Mouse (Mus musculus) midbrain, embryonic 10.5 days (tissue): Measurements from ENCODE around the gene Cpsf4l. TPM values are rescaled to one million over a fixed set of nuclear protein-coding genes. Genes with fewer than 3 reads are reported as not detected.
A peak's percentile ranks its signal among the peaks of the same experiment; 100 is the strongest.

Source experiments
- DNase-seq: peaks from one replicate; pipeline ENCODE4 v3.0.0-alpha.2; 2017; ENCODE audit warnings: low spot score
- H3K27ac ChIP-seq: fragments of 300-500 bp; sonication (generic); replicated peaks from 2 replicates; pipeline ENCODE4 v1.5.1; 2016; ENCODE audit warnings: mild to moderate bottlenecking
- H3K27me3 ChIP-seq: fragments of 300-500 bp; sonication (generic); 2 replicates; pipeline ENCODE4 v1.6.1; 2016; ENCODE audit warnings: low read depth, mild to moderate bottlenecking; ENCODE audit not compliant: poor library complexity, severe bottlenecking
- H3K36me3 ChIP-seq: fragments of 300-500 bp; sonication (generic); 2 replicates; pipeline ENCODE4 v1.6.1; 2016; ENCODE audit warnings: mild to moderate bottlenecking, moderate library complexity
- H3K4me1 ChIP-seq: fragments of 300-500 bp; sonication (generic); 2 replicates; pipeline ENCODE4 v1.6.1; 2016
- H3K4me3 ChIP-seq: fragments of 300-500 bp; sonication (generic); 2 replicates; pipeline ENCODE4 v1.5.1; 2016; ENCODE audit warnings: mild to moderate bottlenecking, moderate library complexity
- H3K9me3 ChIP-seq: fragments of 300-500 bp; sonication (generic); replicated peaks from 2 replicates; pipeline ENCODE4 v1.6.1; 2016; ENCODE audit warnings: mild to moderate bottlenecking
- WGBS: fragments of 180-500 bp; shearing (Covaris S2); methylation state at CpG from one replicate; pipeline ENCODE4 v1.1.7; 2016; 5-methylcytosine and 5-hydroxymethylcytosine counted together
- polyA plus RNA-seq: library from polyadenylated mRNA; unstranded; fragments of >200 nt; fragmentation: Nextera tagmentation; extraction: Ambion mirVana; gene quantifications from 2 replicates; pipeline ENCODE4 v1.2.1, GENCODE M21; 2016

Cpsf4l gene
- polyA plus RNA-seq: 0.37 and 0.51 TPM in 2 replicates

GRCm38 (mm10) chr11:113709731-113710256 is at the start of gene Cpsf4l:
TSS of gene Cpsf4l (minus strand) at chr11:113710017.
- Histone ChIP-seq H3K36me3 (peaks cover 12% of the 10 kb centered on the region), H3K4me1 (peaks cover 37% of the 10 kb centered on the region), H3K4me3 (peak within 1 kb of the TSS; percentile 32), H3K9me3 (0 out of 2 replicates have a peak, but pooled peaks cover 5% of the 10 kb centered on the region), H3K27ac (peak within 1 kb of the TSS; percentile 86), H3K27me3 (peaks cover 24% of the 10 kb centered on the region)
- DNase-seq: peak; percentile 65
- WGBS: 3% methylated on average over 11 of the region's 11 CpGs

- peaks cover 26% of the 10 kb centered on the region for H3K4me1 ChIP-seq
- 94% methylated on average over 5 of the region's 5 CpGs for WGBS
- DNase-seq: no peak
- no peaks in the 10 kb centered on the region for H3K36me3 ChIP-seq
- H3K9me3 ChIP-seq: no peaks in the 10 kb centered on the region
- H3K4me3 ChIP-seq: no peak overlapping the region
- H3K27me3 ChIP-seq: peaks cover 10% of the 10 kb centered on the region; the same call in 1 of the 2 replicates
- H3K27ac ChIP-seq: no peak overlapping the region
These were observed 49.0 kb upstream of the Cpsf4l start for GRCm38 (mm10) chr11:113758851-113759250.

- Histone ChIP-seq H3K4me3 (no peak overlapping the region), H3K27me3 (peaks cover 12% of the 10 kb centered on the region; the same call in 1 of the 2 replicates), H3K4me1 (peaks cover 29% of the 10 kb centered on the region), H3K27ac (no peak overlapping the region), H3K9me3 (no peaks in the 10 kb centered on the region), H3K36me3 (no peaks in the 10 kb centered on the region)
- no peak for DNase-seq
- WGBS: 94% methylated on average over 12 of the region's 12 CpGs
These were observed 46.8 kb upstream of the Cpsf4l start for GRCm38 (mm10) chr11:113756578-113756977.

GRCm38 (mm10) chr11:113755878-113756277 is 46.1 kb upstream of the Cpsf4l start:
- DNase-seq: no peak
- Histone ChIP-seq H3K9me3 (no peaks in the 10 kb centered on the region), H3K4me1 (peaks cover 36% of the 10 kb centered on the region), H3K36me3 (no peaks in the 10 kb centered on the region), H3K4me3 (no peak overlapping the region), H3K27ac (no peak overlapping the region), H3K27me3 (peaks cover 12% of the 10 kb centered on the region; the same call in 1 of the 2 replicates)
- WGBS: 93% methylated on average over 14 of the region's 14 CpGs

- H3K4me3 ChIP-seq: no peak overlapping the region
- peak overlapping the region; percentile 5; the same call in 1 of the 2 replicates for H3K27ac ChIP-seq
- H3K36me3 ChIP-seq: no peaks in the 10 kb centered on the region
- H3K9me3 ChIP-seq: no peaks in the 10 kb centered on the region
- peaks cover 47% of the 10 kb centered on the region for H3K4me1 ChIP-seq
- H3K27me3 ChIP-seq: peaks cover 12% of the 10 kb centered on the region; the same call in 1 of the 2 replicates
- DNase-seq: no peak
- 32% methylated on average over 9 of the region's 9 CpGs for WGBS
These were observed 45.0 kb upstream of the Cpsf4l start for GRCm38 (mm10) chr11:113754845-113755244.

- peaks cover 66% of the 10 kb centered on the region for H3K4me1 ChIP-seq
These were observed 43.0 kb upstream of the Cpsf4l start for GRCm38 (mm10) chr11:113752685-113753430.

GRCm38 (mm10) chr11:113752158-113752661 is 42.4 kb upstream of the Cpsf4l start:
- no peak for DNase-seq
- peak overlapping the region; percentile 90 for H3K4me3 ChIP-seq
- peaks cover 18% of the 10 kb centered on the region for H3K36me3 ChIP-seq
- H3K27ac ChIP-seq: peak overlapping the region; percentile 92
- WGBS: 35% methylated on average over 15 of the region's 15 CpGs
- no peaks in the 10 kb centered on the region for H3K9me3 ChIP-seq
- H3K4me1 ChIP-seq: peaks cover 73% of the 10 kb centered on the region
- peaks cover 12% of the 10 kb centered on the region; the same call in 1 of the 2 replicates for H3K27me3 ChIP-seq

More at GRCm38 (mm10) chr11:113752685-113753430, 43.0 kb upstream of the Cpsf4l start:
- Histone ChIP-seq H3K4me3 (peak overlapping the region; percentile 90; the same call in 1 of the 2 replicates), H3K27me3 (peaks cover 12% of the 10 kb centered on the region; the same call in 1 of the 2 replicates), H3K27ac (peak overlapping the region; percentile 92), H3K36me3 (peaks cover 12% of the 10 kb centered on the region), H3K9me3 (no peaks in the 10 kb centered on the region)
- DNase-seq: no peak
- 93% methylated on average over 10 of the region's 10 CpGs for WGBS

GRCm38 (mm10) chr11:113751484-113752084 is 41.8 kb upstream of the Cpsf4l start, which contains the start of gene Cdc42ep4:
TSS of gene Cdc42ep4 (minus strand) at chr11:113751881.
- H3K36me3 ChIP-seq: peaks cover 23% of the 10 kb centered on the region
- peaks cover 77% of the 10 kb centered on the region for H3K4me1 ChIP-seq
- peak; percentile 95 for DNase-seq
- under 1% methylated on average over 44 of the region's 44 CpGs for WGBS
- peak within 1 kb of the TSS; percentile 92 for H3K27ac ChIP-seq
- peaks cover 12% of the 10 kb centered on the region; the same call in 1 of the 2 replicates for H3K27me3 ChIP-seq
- H3K4me3 ChIP-seq: peak within 1 kb of the TSS; percentile 90
- no peaks in the 10 kb centered on the region for H3K9me3 ChIP-seq

- H3K36me3 ChIP-seq: peaks cover 30% of the 10 kb centered on the region
- H3K27ac ChIP-seq: peak overlapping the region; percentile 92
- WGBS: under 1% methylated on average over 67 of the region's 67 CpGs
- DNase-seq: peak; percentile 80
- H3K4me3 ChIP-seq: peak overlapping the region; percentile 90
- peaks cover 12% of the 10 kb centered on the region; the same call in 1 of the 2 replicates for H3K27me3 ChIP-seq
- peaks cover 80% of the 10 kb centered on the region for H3K4me1 ChIP-seq
- H3K9me3 ChIP-seq: no peaks in the 10 kb centered on the region
These were observed 41.0 kb upstream of the Cpsf4l start for GRCm38 (mm10) chr11:113750571-113751483.

GRCm38 (mm10) chr11:113749749-113750351 is 40.0 kb upstream of the Cpsf4l start:
- Histone ChIP-seq H3K4me3 (peak overlapping the region; percentile 90), H3K9me3 (no peaks in the 10 kb centered on the region), H3K36me3 (peaks cover 40% of the 10 kb centered on the region), H3K27ac (peak overlapping the region; percentile 92), H3K4me1 (peaks cover 76% of the 10 kb centered on the region), H3K27me3 (peaks cover 5% of the 10 kb centered on the region; the same call in 1 of the 2 replicates)
- DNase-seq: peak; percentile 75
- 1% methylated on average over 9 of the region's 9 CpGs for WGBS

GRCm38 (mm10) chr11:113748797-113749521 is 39.1 kb upstream of the Cpsf4l start:
- H3K9me3 ChIP-seq: no peaks in the 10 kb centered on the region
- peaks cover 3% of the 10 kb centered on the region; the same call in 1 of the 2 replicates for H3K27me3 ChIP-seq
- WGBS: 9% methylated on average over 21 of the region's 21 CpGs
- peaks cover 49% of the 10 kb centered on the region for H3K36me3 ChIP-seq
- DNase-seq: peak; percentile 50
- peak overlapping the region; percentile 90 for H3K4me3 ChIP-seq
- peaks cover 68% of the 10 kb centered on the region for H3K4me1 ChIP-seq
- H3K27ac ChIP-seq: peak overlapping the region; percentile 92
